In the genomic region with DNA sequence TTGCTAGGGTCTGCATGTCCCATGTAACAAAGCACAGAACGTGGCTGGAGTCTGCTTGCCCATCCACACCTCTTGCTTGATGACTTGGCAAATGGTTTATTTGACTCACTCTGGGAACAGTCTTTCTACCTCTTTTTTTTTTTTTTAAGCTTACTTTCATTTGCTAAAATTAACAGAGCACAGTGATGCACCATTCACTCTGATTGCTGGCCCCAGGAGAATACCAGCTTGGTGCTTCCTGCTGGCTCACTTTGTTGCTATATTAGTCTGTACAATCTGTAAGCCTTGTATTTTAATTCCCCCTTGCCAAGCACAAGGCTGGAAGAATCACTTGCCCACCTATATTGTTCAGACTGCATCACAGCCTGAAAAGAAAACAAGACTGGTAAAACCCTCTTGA, we compare ENCODE assay signal across 35 mouse cellular contexts.
DNase-seq lines count a peak whose midpoint lies in the region; ATAC-seq and TF ChIP-seq lines count a peak whose summit lies in the region.
"Had no signal": no experiment of that assay in that cellular context is flagged by ENCODE, and none has a peak within 500 bp of the region (broad histone marks: within the 10 kb centered on the region; RNA-seq: fewer than 3 reads in every experiment).

No protein-coding gene starts in this region.

- H3K27me3 ChIP-seq in forebrain, embryonic 14.5 days (replicated peaks; ENCODE audit: control insufficient read depth, insufficient read depth, low read length) = no peaks in the 10 kb centered on the region
- peaks cover 5% of the 10 kb centered on the region for H3K27me3 ChIP-seq in forebrain, embryonic 12.5 days
- no peaks in the 10 kb centered on the region for H3K27me3 ChIP-seq in forebrain, embryonic 16.5 days (replicated peaks; ENCODE audit: control insufficient read depth, insufficient read depth, low read length)
- H3K27me3 ChIP-seq: embryonic facial prominence, embryonic 13.5 days; heart, embryonic 13.5 days; neural tube, embryonic 12.5 days; stomach, embryonic 15.5 days had no signal

- intact Hi-C loops in left cerebral cortex, postnatal 14 days (cut with DNase I) = no loop called here
- intact Hi-C loops in left cerebral cortex, adult 2 months (cut with DNase I) = no loop called here

- no peak overlapping the region for H3K4me2 ChIP-seq in forebrain, embryonic 14.5 days (ENCODE audit: low read length)
- no peak overlapping the region for H3K4me2 ChIP-seq in forebrain, embryonic 12.5 days
- no peak overlapping the region for H3K4me2 ChIP-seq in forebrain, embryonic 16.5 days (ENCODE audit: low read length)
- H3K4me2 ChIP-seq: embryonic facial prominence, embryonic 13.5 days; heart, embryonic 13.5 days; neural tube, embryonic 12.5 days; stomach, embryonic 15.5 days had no signal

- DNase-seq in forebrain, embryonic 14.5 days (ENCODE audit: low spot score) = no peak
- DNase-seq in left cerebral cortex, postnatal 14 days (ENCODE audit: low spot score in 2 of 2) = peak; percentile 25 to 38
- DNase-seq in left cerebral cortex, adult 2 months (ENCODE audit: extremely low spot score in 1 of 2, low spot score in 2 of 2) = no peak
- peak; percentile 39 for DNase-seq in 3T3-L1 (ENCODE audit: low read depth, low spot score)
- no peak for DNase-seq in neural tube, embryonic 10.5 days (ENCODE audit: extremely low spot score, low spot score)
- no peak for DNase-seq in cerebellum, postnatal 4 days (ENCODE audit: low spot score in 2 of 2)
- DNase-seq: adrenal gland, adult 8-10 months; B cell, adult 2 months; cerebellum, adult 11 months; cerebellum, adult 9-10 months; cerebellum, postnatal 36 days; embryo, embryonic 11 days; gastrocnemius, adult 2 months; heart, adult 2 months; heart, postnatal 10 days; kidney, adult 2 months; kidney, postnatal 36 days; layer of hippocampus, postnatal 36 days; liver; lung, adult 2 months; lung, postnatal 10 days; midbrain, embryonic 14.5 days; thymus, postnatal 25 days had no signal

- H3K9me3 ChIP-seq in forebrain, embryonic 14.5 days (replicated peaks; ENCODE audit: control insufficient read depth, low read length) = no peaks in the 10 kb centered on the region
- H3K9me3 ChIP-seq in forebrain, embryonic 12.5 days = no peaks in the 10 kb centered on the region
- no peaks in the 10 kb centered on the region for H3K9me3 ChIP-seq in forebrain, embryonic 16.5 days (ENCODE audit: control insufficient read depth, low read length)
- H3K9me3 ChIP-seq: embryonic facial prominence, embryonic 13.5 days; heart, embryonic 13.5 days; neural tube, embryonic 12.5 days; stomach, embryonic 15.5 days had no signal

- H3K27ac ChIP-seq in forebrain, embryonic 14.5 days (ENCODE audit: low read depth, low read length) = no peak overlapping the region
- no peak overlapping the region for H3K27ac ChIP-seq in forebrain, embryonic 12.5 days
- no peak overlapping the region for H3K27ac ChIP-seq in left cerebral cortex, adult 2 months
- H3K27ac ChIP-seq in forebrain, embryonic 16.5 days (ENCODE audit: low read length) = no peak overlapping the region
- H3K27ac ChIP-seq: embryonic facial prominence, embryonic 13.5 days; gastrocnemius, adult 2 months; heart, adult 2 months; heart, embryonic 13.5 days; layer of hippocampus, adult 2 months; liver, embryonic 14.5 days; macrophage; neural tube, embryonic 12.5 days; stomach, embryonic 15.5 days had no signal

- H3K36me3 ChIP-seq in forebrain, embryonic 14.5 days (ENCODE audit: control insufficient read depth, insufficient read depth, low read length) = no peaks in the 10 kb centered on the region
- H3K36me3 ChIP-seq in forebrain, embryonic 12.5 days (replicated peaks) = no peaks in the 10 kb centered on the region
- H3K36me3 ChIP-seq in forebrain, embryonic 16.5 days (ENCODE audit: control insufficient read depth, insufficient read depth) = no peaks in the 10 kb centered on the region
- H3K36me3 ChIP-seq: embryonic facial prominence, embryonic 13.5 days; G1E; heart, embryonic 13.5 days; neural tube, embryonic 12.5 days; stomach, embryonic 15.5 days had no signal

- 0 out of 2 replicates have a peak, but pooled peaks cover 2% of the 10 kb centered on the region for H3K4me1 ChIP-seq in forebrain, embryonic 14.5 days (ENCODE audit: control insufficient read depth, insufficient read depth, low read length)
- H3K4me1 ChIP-seq in forebrain, embryonic 12.5 days = peaks cover 10% of the 10 kb centered on the region; the same call in 1 of the 2 replicates
- peaks cover 5% of the 10 kb centered on the region; the same call in 1 of the 2 replicates for H3K4me1 ChIP-seq in forebrain, embryonic 16.5 days (replicated peaks; ENCODE audit: control insufficient read depth, insufficient read depth, low read length)
- H3K4me1 ChIP-seq: stomach, embryonic 15.5 days had no signal

- H3K4me3 ChIP-seq in forebrain, embryonic 14.5 days (ENCODE audit: low read depth, low read length) = no peak overlapping the region
- H3K4me3 ChIP-seq in forebrain, embryonic 12.5 days (replicated peaks) = no peak overlapping the region
- H3K4me3 ChIP-seq in left cerebral cortex, adult 2 months = no peak overlapping the region
- H3K4me3 ChIP-seq in forebrain, embryonic 16.5 days (replicated peaks; ENCODE audit: low read length) = no peak overlapping the region
- H3K4me3 ChIP-seq: embryonic facial prominence, embryonic 13.5 days; erythroblast, embryonic 14.5 days; gastrocnemius, adult 2 months; heart, adult 2 months; heart, embryonic 13.5 days; layer of hippocampus, adult 2 months; neural tube, embryonic 12.5 days; stomach, embryonic 15.5 days had no signal

- peak; percentile 54; the same call in 1 of the 2 replicates for ATAC-seq in forebrain, embryonic 14.5 days
- no peak for ATAC-seq in forebrain, embryonic 12.5 days (ENCODE audit: low FRiP score)
- ATAC-seq in forebrain, embryonic 16.5 days = peak; percentile 73; the same call in 1 of the 2 replicates
- ATAC-seq: hindbrain, embryonic 16.5 days had no signal

- WGBS in forebrain, embryonic 14.5 days = 24% methylated on average over 1 of the region's 1 CpGs
- 48% methylated on average over 1 of the region's 1 CpGs for WGBS in forebrain, embryonic 12.5 days
- WGBS in forebrain, embryonic 16.5 days = 36% methylated on average over 1 of the region's 1 CpGs

- TF ChIP-seq CTCF in left cerebral cortex, adult 2 months (IDR thresholded peaks at IDR 0.05) = no peak

- no peak overlapping the region for H3K9ac ChIP-seq in forebrain, embryonic 14.5 days (ENCODE audit: low read length)
- no peak overlapping the region for H3K9ac ChIP-seq in forebrain, embryonic 12.5 days
- no peak overlapping the region for H3K9ac ChIP-seq in forebrain, embryonic 16.5 days (replicated peaks; ENCODE audit: low read depth, low read length)
- H3K9ac ChIP-seq: embryonic facial prominence, embryonic 13.5 days; heart, embryonic 13.5 days; liver, embryonic 14.5 days; neural tube, embryonic 12.5 days; stomach, embryonic 15.5 days had no signal

Comparison
In these comparisons a context has a peak if more than half of its experiments do, and no peak if none do; other contexts are left out.
1. DNase-seq: peak in left cerebral cortex, postnatal 14 days (2 of 2) and 3T3-L1 (single experiment); none in forebrain, embryonic 14.5 days (single experiment), left cerebral cortex, adult 2 months (0 of 2), neural tube, embryonic 10.5 days (single experiment) and cerebellum, postnatal 4 days (0 of 2).